Mouse (Mus musculus) splenic B cell, adult 2 months (primary cell): Measurements from ENCODE around the gene Aldh9a1.
"Not testable (repeated sequence)": the region's sequence is repeated elsewhere in the genome, so short reads cannot be mapped to it uniquely, and the experiment has no call there.

Source experiments
- DNase-seq: peaks from one replicate; pipeline ENCODE4 v3.0.0-alpha.2; 2011; ENCODE audit warnings: low read depth, low spot score
- H3K27me3 ChIP-seq: 2 replicates; pipeline ENCODE4 v1.6.1; 2012; ENCODE audit warnings: mild to moderate bottlenecking, low read length, moderate library complexity, mixed read lengths; ENCODE audit not compliant: control insufficient read depth, poor library complexity, insufficient read depth, severe bottlenecking
- H3K36me3 ChIP-seq: 2 replicates; pipeline ENCODE4 v1.6.1; 2012; ENCODE audit warnings: mild to moderate bottlenecking, low read length, moderate library complexity, mixed read lengths; ENCODE audit not compliant: control insufficient read depth, poor library complexity, insufficient read depth, severe bottlenecking

Gene Aldh9a1

GRCm38 (mm10) chr1:167339177-167339781, 10.5 kb upstream of the Aldh9a1 start:
- H3K36me3 ChIP-seq: no peaks in the 10 kb centered on the region
- H3K27me3 ChIP-seq: no peaks in the 10 kb centered on the region
- DNase-seq: peak; percentile 56

- H3K27me3 ChIP-seq: no peaks in the 10 kb centered on the region
- no peaks in the 10 kb centered on the region for H3K36me3 ChIP-seq
- DNase-seq: peak; percentile 27
Measured at GRCm38 (mm10) chr1:167340111-167340787, 9.5 kb upstream of the Aldh9a1 start.

- DNase-seq: no peak
- Histone ChIP-seq H3K27me3 (no peaks in the 10 kb centered on the region), H3K36me3 (no peaks in the 10 kb centered on the region)
Measured at GRCm38 (mm10) chr1:167340910-167341528, 8.8 kb upstream of the Aldh9a1 start.

GRCm38 (mm10) chr1:167342831-167343230, 7.0 kb upstream of the Aldh9a1 start:
- no peak for DNase-seq
- no peaks in the 10 kb centered on the region for H3K27me3 ChIP-seq
- H3K36me3 ChIP-seq: no peaks in the 10 kb centered on the region

GRCm38 (mm10) chr1:167345994-167346520, 3.7 kb upstream of the Aldh9a1 start:
- H3K27me3 ChIP-seq, H3K36me3 ChIP-seq, DNase-seq: not testable (repeated sequence)

DNA sequence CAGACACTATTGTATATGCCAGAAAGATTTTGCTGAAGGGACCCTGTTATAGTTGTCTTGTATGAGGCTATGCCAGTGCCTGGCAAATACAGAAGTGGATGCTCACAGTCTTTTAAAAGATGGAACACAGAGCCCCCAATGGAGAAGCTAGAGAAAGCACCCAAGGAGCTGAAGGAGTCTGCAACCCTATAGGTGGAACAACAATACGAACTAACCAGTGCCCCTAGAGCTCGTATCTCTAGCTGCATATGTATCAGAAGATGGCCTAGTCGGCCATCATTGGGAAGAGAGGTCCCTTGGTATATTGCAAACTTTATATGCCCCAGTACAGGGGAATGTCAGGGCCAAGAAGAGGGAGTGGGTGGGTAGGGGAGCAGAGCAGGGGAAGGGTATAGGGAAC, 585 bp upstream of the Aldh9a1 start:
- peak; percentile 30 for DNase-seq
- not testable (repeated sequence) for H3K36me3 ChIP-seq, H3K27me3 ChIP-seq

DNA sequence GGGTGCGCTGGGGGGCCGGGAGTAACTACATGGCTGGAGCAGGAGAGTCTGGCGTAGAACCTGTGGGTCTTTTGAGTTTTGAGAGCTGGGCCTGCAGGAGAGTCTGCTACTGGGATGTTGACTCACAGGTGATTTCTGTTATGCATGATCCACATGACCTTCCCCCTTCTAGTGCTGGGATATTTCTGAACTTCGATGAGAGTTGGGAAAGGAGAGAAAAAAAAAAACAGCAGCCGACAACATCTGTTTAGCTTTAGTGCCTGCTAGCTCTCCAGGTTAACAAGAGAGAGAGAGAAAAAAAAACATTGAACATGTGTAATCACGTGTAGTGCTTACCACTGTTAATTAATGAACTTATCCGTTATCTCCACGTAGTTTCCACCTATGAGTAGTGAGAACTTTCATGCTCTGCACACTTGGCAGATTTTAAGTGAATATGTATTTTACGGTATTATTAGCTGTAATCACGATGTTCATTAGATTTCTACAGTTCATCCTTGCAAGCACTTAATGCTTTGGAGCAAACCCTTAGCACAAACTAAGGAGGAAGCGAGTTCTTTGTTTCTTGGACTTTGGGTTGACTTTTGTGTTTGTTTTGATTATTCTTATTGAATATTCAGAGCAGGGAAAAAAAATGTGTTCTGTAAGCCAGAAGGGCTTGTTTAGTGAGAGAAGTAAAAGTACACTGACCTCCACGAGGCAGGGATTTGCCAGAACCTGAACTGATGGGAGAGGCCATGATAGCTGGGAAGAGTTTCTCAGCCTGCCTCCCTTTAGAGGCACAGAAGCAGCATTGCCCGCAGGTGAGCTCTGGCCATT, 1.0 kb downstream of the Aldh9a1 start:
- no peaks in the 10 kb centered on the region for H3K27me3 ChIP-seq
- H3K36me3 ChIP-seq: peaks cover 7% of the 10 kb centered on the region
- no peak for DNase-seq

GRCm38 (mm10) chr1:167352403-167352802, 2.6 kb downstream of the Aldh9a1 start:
- DNase-seq: no peak
- no peaks in the 10 kb centered on the region for H3K27me3 ChIP-seq
- H3K36me3 ChIP-seq: peaks cover 10% of the 10 kb centered on the region

DNA sequence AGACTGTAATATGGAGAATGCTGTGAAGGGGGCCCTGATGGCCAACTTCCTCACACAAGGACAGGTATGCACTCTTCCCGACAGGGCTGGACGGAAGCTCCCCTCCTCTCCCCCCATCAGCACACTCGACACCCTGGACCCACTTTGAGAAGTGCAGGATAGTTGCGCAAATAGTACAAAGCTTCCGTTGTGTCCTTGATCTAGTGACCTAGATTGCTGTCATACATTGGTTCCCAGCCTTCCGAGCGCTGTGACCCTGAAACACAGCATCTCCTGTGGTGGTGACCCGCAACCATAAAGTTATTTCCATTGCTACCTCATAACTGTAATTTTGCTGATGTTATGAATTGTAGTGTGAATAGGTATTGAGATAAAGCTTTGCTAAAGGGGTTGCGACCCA, 7.6 kb downstream of the Aldh9a1 start:
- Histone ChIP-seq H3K27me3 (no peaks in the 10 kb centered on the region), H3K36me3 (peaks cover 20% of the 10 kb centered on the region)

DNA sequence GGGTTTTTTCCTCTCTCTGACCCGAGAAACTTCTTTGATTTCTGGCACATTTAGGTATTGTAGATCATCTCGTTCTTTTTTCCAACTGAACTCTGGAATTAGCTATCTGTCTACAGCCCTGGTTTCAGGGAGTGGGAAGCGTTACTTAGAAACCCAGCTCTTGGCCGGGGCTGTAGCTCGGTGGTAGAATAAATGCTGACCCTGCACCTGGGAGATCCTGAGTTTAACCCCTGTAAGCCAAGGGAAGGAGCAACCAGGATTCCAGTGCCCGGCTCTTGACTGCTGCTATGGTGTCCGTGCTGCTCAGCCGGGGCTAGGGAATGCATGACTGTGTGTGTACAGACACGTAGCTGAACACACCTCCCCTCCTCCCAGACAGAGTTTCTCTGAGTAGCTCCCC, 8.9 kb downstream of the Aldh9a1 start:
- no peak for DNase-seq

More for the DNA sequence above, 7.6 kb downstream of the Aldh9a1 start:
- no peak for DNase-seq

GRCm38 (mm10) chr1:167360268-167360667, 10.5 kb downstream of the Aldh9a1 start:
- H3K27me3 ChIP-seq: no peaks in the 10 kb centered on the region
- H3K36me3 ChIP-seq: peaks cover 16% of the 10 kb centered on the region; the same call in 1 of the 2 replicates
- no peak for DNase-seq

More for the DNA sequence above, 8.9 kb downstream of the Aldh9a1 start:
- Histone ChIP-seq H3K36me3 (peaks cover 20% of the 10 kb centered on the region), H3K27me3 (no peaks in the 10 kb centered on the region)

DNA sequence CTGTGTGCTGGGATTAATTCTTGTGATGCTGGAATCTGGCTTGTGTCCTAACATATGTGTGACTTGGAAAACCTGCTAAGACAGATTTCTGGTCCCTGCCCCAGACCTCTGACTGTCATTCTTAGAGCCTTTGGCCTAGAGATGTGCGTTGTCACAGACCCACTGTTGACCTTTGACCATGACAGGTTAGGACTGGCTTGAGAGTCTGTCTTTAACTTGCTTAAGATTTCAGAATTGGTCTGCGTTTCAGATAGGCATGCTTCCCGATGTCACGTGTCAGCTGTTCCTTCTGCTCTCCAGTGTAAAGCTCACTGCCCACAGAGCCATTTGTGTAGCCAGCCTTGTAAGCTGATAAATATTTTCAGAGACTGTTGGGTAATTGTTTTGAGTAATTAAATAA, 13.0 kb downstream of the Aldh9a1 start:
- no peak for DNase-seq
- Histone ChIP-seq H3K36me3 (peaks cover 11% of the 10 kb centered on the region; the same call in 1 of the 2 replicates), H3K27me3 (no peaks in the 10 kb centered on the region)

GRCm38 (mm10) chr1:167363322-167363721, 13.5 kb downstream of the Aldh9a1 start:
- Histone ChIP-seq H3K27me3 (no peaks in the 10 kb centered on the region), H3K36me3 (peaks cover 11% of the 10 kb centered on the region; the same call in 1 of the 2 replicates)
- DNase-seq: no peak

DNA sequence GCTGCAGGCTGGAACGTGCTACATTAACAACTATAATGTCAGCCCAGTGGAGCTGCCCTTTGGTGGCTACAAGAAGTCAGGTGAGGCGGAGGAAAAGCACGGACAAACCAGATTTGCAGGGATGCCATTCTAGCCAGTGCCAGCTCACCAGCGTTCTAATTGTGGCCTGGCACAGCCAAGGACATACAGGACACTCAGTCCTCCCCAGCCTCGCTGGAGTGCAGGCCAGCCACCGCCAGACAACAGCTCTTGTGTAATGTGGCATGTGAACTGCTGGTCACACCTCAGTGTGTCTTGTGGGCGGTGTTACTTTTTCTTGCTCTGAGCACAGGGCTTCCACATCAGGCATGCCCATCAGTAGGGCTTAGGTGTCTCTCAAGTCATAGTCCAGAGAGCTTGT, 16.0 kb downstream of the Aldh9a1 start:
- Histone ChIP-seq H3K36me3 (peaks cover 2% of the 10 kb centered on the region; the same call in 1 of the 2 replicates), H3K27me3 (no peaks in the 10 kb centered on the region)
- DNase-seq: no peak
